Mouse (Mus musculus) neural tube, embryonic 14.5 days (tissue): ENCODE measurements at regions not wholly inside any gene's neighbourhood (a gene's known extent, or its start where the extent isn't known, plus 50 kb on each side); places are given as distances from the start of the nearest gene placed in this dataset.

Experiments used
- ATAC-seq: fragments of 200-750 bp; cut with Nextera tagmentation; 2 replicates; pipeline ENCODE4 v1.8.0; 2017; ENCODE audit warnings: low read depth, mild to moderate bottlenecking, moderate TSS enrichment, moderate library complexity
- H3K27ac ChIP-seq: fragments of 300-500 bp; sonication (generic); 2 replicates; pipeline ENCODE4 v1.5.1; 2014; ENCODE audit warnings: low read depth, mild to moderate bottlenecking, control low read depth, low read length, moderate library complexity, mixed read lengths
- H3K27me3 ChIP-seq: fragments of 300-500 bp; sonication (generic); 2 replicates; pipeline ENCODE4 v1.6.1; 2014; ENCODE audit warnings: low read length; ENCODE audit not compliant: control insufficient read depth, insufficient read depth
- H3K36me3 ChIP-seq: fragments of 300-500 bp; sonication (generic); 2 replicates; pipeline ENCODE4 v1.6.1; 2014; ENCODE audit warnings: low read length, mixed read lengths; ENCODE audit not compliant: control insufficient read depth, insufficient read depth
- H3K4me1 ChIP-seq: fragments of 300-500 bp; sonication (generic); 2 replicates; pipeline ENCODE4 v1.6.1; 2014; ENCODE audit warnings: low read length; ENCODE audit not compliant: control insufficient read depth, insufficient read depth
- H3K4me2 ChIP-seq: fragments of 300-500 bp; sonication (generic); 2 replicates; pipeline ENCODE4 v1.6.1; 2014; ENCODE audit warnings: mild to moderate bottlenecking, low read depth, low read length, control low read depth
- H3K4me3 ChIP-seq: fragments of 300-500 bp; sonication (generic); 2 replicates; pipeline ENCODE4 v1.5.1; 2014; ENCODE audit warnings: low read depth, low read length, control low read depth, mixed read lengths
- H3K9ac ChIP-seq: fragments of 300-500 bp; sonication (generic); replicated peaks from 2 replicates; pipeline ENCODE4 v1.6.1; 2014; ENCODE audit warnings: low read depth, mild to moderate bottlenecking, control low read depth, low read length, mixed read lengths
- H3K9me3 ChIP-seq: fragments of 300-500 bp; sonication (generic); 2 replicates; pipeline ENCODE4 v1.6.1; 2016; ENCODE audit warnings: low read length; ENCODE audit not compliant: control insufficient read depth
- WGBS: fragments of 180-500 bp; shearing (Covaris S2); extraction: QIAGEN DNeasy Blood & Tissue Kit; methylation state at CpG from one replicate; pipeline ENCODE4 v1.1.7; 2014; 5-methylcytosine and 5-hydroxymethylcytosine counted together

- WGBS: 38% methylated on average over 9 of the region's 9 CpGs
- no peaks in the 10 kb centered on the region for H3K9me3 ChIP-seq
- H3K9ac ChIP-seq: no peak overlapping the region
- ATAC-seq: no peak; the same call in 1 of the 2 replicates
- H3K27ac ChIP-seq: peak overlapping the region; percentile 60; the same call in 1 of the 2 replicates
- H3K4me1 ChIP-seq: peaks cover 10% of the 10 kb centered on the region; the same call in 1 of the 2 replicates
- no peaks in the 10 kb centered on the region for H3K36me3 ChIP-seq
- no peak overlapping the region for H3K4me2 ChIP-seq
- no peak overlapping the region for H3K4me3 ChIP-seq
- no peaks in the 10 kb centered on the region for H3K27me3 ChIP-seq
Measured at GRCm38 (mm10) chr9:58421702-58422392, 51.6 kb upstream of the Tbc1d21 start.

DNA sequence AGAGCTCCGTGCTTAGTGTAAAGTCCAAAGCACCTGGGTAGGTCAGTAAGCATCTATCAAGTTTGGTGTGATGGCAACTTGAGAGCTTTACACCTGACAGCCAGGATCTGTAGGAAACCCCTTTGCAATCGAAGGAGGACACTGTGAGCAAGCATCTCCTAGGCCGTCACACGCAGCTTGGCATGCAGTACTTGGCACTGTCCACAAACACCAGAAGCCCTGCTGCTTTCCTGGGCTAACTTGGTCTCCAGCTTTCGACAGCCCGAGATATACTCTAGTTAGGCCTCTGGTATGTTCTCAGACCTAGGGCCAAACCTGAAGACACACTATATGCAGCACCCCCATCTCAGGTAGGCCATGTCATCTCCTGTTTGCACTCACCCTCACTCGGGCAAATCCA lies 58.5 kb upstream of the Tbc1d21 start:
- no peaks in the 10 kb centered on the region for H3K36me3 ChIP-seq
- no peak overlapping the region for H3K27ac ChIP-seq
- ATAC-seq: no peak
- no peak overlapping the region for H3K4me2 ChIP-seq
- H3K9ac ChIP-seq: no peak overlapping the region
- 92% methylated on average over 7 of the region's 7 CpGs for WGBS
- H3K4me3 ChIP-seq: no peak overlapping the region
- no peaks in the 10 kb centered on the region for H3K9me3 ChIP-seq
- H3K4me1 ChIP-seq: no peaks in the 10 kb centered on the region
- H3K27me3 ChIP-seq: no peaks in the 10 kb centered on the region

DNA sequence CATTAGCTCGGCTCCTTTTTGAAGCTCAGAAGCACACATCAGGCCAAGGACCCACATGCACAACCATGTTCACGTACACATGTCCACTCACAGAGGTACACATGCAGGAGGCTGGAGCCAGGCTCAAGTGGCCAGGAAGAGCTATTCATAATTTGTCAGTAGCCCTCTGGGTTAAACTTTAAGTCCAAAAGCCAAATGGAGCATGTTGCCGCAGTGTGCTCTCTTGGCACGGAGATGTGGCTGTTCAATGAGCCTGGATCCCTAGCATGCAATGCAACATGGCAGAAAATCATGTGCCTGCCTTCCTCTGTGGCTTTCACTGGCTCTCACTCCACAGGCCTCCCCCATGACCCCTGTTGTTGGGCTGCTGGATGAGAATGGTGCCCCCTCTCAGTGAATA lies 57.6 kb upstream of the Insyn1 start:
- no peak overlapping the region for H3K4me3 ChIP-seq
- WGBS: 94% methylated on average over 4 of the region's 4 CpGs
- no peaks in the 10 kb centered on the region for H3K27me3 ChIP-seq
- H3K9me3 ChIP-seq: no peaks in the 10 kb centered on the region
- no peaks in the 10 kb centered on the region for H3K4me1 ChIP-seq
- H3K4me2 ChIP-seq: no peak overlapping the region
- no peak for ATAC-seq
- no peaks in the 10 kb centered on the region for H3K36me3 ChIP-seq
- no peak overlapping the region for H3K27ac ChIP-seq
- no peak overlapping the region for H3K9ac ChIP-seq

DNA sequence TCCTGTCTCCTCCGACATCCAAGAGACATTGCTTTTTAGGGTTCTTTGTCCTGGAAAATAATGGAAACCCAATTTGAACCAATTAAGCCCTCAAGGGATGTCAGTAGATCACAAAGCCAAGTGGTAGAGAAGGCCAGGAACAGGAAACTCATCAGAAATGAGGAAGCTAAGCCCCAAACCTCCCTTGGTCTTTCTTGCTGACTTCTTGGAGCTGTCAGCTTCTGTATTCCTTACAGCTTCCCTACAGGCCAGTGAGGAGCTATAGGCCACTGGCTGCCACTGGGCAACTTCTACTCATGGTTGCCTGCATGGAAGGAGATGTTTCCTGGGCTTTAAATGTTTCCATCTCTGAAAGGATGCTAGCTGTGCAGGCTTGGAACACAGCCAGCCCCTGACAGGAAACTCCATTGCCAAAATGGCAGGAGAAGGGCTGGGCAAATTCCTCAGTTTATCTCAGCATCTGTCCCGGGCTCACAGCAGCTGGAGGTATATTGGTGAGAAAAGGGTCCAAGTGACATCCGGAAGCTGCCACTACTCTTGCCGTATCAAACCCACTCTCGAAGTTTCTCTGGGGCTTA lies 55.5 kb upstream of the Insyn1 start:
- no peaks in the 10 kb centered on the region for H3K4me1 ChIP-seq
- H3K27me3 ChIP-seq: no peaks in the 10 kb centered on the region
- no peak overlapping the region for H3K9ac ChIP-seq
- no peak overlapping the region for H3K4me3 ChIP-seq
- H3K36me3 ChIP-seq: no peaks in the 10 kb centered on the region
- no peaks in the 10 kb centered on the region for H3K9me3 ChIP-seq
- H3K4me2 ChIP-seq: no peak overlapping the region
- H3K27ac ChIP-seq: no peak overlapping the region
- 62% methylated on average over 5 of the region's 5 CpGs for WGBS
- ATAC-seq: no peak

DNA sequence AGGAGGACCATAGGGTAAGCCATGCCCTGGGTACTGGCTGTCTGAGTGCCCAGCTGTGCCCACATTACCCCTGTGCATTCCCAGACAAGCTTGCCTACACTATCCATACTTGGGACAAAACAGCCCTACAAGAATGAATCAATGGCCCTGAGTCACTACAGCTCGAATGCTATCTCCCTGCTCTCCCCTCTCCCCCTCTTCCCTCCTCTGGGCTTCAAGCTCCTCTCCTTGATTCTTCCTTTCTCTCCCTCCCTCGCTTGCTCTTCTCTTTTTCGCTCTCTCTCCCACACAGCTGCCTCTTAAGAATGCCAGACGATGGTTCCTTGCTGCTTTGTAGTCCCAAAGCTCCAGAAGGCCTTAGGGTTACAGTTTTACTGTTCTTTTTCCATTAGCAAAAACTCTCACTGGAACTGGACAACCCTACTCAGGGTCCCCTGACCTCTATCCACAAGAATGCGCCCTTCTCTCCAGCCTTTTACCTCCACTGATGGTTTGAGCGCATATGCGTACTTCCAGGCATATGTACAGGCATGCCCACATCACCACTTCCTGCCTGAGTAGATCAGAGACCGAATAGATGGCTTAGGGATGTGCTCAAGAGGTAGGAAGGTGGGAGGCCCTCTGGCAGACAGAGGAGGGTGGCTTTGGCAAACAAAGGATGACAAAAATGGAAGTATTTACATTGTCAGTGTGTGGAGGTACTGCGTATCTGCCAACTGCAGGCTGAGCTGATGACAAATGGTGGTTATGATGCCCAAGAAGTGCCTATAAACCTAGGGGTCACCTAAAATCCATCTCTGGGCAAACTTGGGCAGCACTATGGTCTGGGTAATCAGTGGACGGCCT lies 51.9 kb upstream of the Insyn1 start:
- no peaks in the 10 kb centered on the region for H3K36me3 ChIP-seq
- H3K9me3 ChIP-seq: no peaks in the 10 kb centered on the region
- no peak overlapping the region for H3K4me2 ChIP-seq
- H3K4me3 ChIP-seq: no peak overlapping the region
- ATAC-seq: no peak
- H3K27me3 ChIP-seq: no peaks in the 10 kb centered on the region
- WGBS: 82% methylated on average over 10 of the region's 10 CpGs
- H3K9ac ChIP-seq: no peak overlapping the region
- H3K27ac ChIP-seq: no peak overlapping the region
- peaks cover 13% of the 10 kb centered on the region; the same call in 1 of the 2 replicates for H3K4me1 ChIP-seq

GRCm38 (mm10) chr9:58437541-58437940 lies 50.9 kb upstream of the Insyn1 start:
- Histone ChIP-seq H3K27ac (no peak overlapping the region), H3K4me2 (no peak overlapping the region), H3K9me3 (no peaks in the 10 kb centered on the region), H3K4me3 (no peak overlapping the region), H3K36me3 (no peaks in the 10 kb centered on the region), H3K27me3 (no peaks in the 10 kb centered on the region), H3K9ac (no peak overlapping the region), H3K4me1 (peaks cover 13% of the 10 kb centered on the region; the same call in 1 of the 2 replicates)
- ATAC-seq: no peak
- 53% methylated on average over 11 of the region's 11 CpGs for WGBS

DNA sequence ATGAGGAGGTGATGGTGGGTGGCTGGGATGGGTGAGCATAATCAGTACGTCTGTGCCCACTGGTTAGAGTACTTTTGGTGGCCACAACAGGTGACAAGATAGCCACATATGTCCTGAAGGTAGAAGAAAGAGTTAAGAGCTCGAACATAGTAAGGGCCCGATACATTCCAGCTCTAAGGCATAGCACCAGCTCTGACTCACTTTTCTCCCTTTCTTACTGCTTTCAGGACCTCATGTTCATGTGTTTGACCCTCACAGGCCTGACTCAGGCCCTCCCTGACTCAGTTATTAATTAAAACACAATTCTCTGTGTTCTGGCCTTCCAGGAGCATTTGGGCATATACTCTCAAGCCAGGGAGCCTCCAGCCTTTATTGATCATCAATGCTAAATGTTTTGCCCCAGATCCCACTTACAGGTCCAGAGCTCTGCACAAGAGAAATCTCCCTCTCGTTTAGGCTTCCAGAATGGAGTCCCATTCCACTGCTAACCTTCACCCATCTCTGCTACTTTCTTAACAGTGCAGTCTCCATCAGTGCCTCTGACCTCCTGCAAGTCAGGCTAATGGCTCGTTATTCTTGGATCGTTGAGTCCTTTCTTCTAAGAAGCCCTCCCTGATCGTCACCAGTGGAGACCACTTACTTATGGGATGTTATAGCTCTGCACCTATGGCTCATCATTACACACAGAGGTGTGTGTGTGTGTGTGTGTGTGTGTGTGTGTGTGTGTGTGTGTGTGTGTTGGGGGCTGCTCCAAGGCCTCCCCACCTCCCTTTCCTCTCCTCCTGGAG lies 50.1 kb upstream of the Insyn1 start:
- peaks cover 13% of the 10 kb centered on the region; the same call in 1 of the 2 replicates for H3K4me1 ChIP-seq
- no peaks in the 10 kb centered on the region for H3K27me3 ChIP-seq
- ATAC-seq: no peak
- H3K36me3 ChIP-seq: no peaks in the 10 kb centered on the region
- H3K9ac ChIP-seq: no peak overlapping the region
- H3K4me2 ChIP-seq: no peak overlapping the region
- peak overlapping the region; percentile 64; the same call in 1 of the 2 replicates for H3K27ac ChIP-seq
- no peaks in the 10 kb centered on the region for H3K9me3 ChIP-seq
- WGBS: 54% methylated on average over 7 of the region's 7 CpGs
- H3K4me3 ChIP-seq: no peak overlapping the region
